Mouse (Mus musculus) lung, postnatal 0 days (tissue): ENCODE measurements at regions not wholly inside any gene's neighbourhood (a gene's known extent, or its start where the extent isn't known, plus 50 kb on each side); places are given as distances from the start of the nearest gene placed in this dataset.

ENCODE experiments used
- CTCF ChIP-seq: IDR thresholded peaks from 2 replicates; pipeline ENCODE4 v1.5.1; 2016; ENCODE audit warnings: antibody characterized with exemption, mild to moderate bottlenecking
- EP300 ChIP-seq: IDR thresholded peaks from 2 replicates; pipeline ENCODE4 v1.6.1; 2016; ENCODE audit warnings: antibody characterized with exemption, mild to moderate bottlenecking, control low read depth

GRCm38 (mm10) chr10:14303476-14303875 lies 242.0 kb downstream of the Adgrg6 start:
- TF ChIP-seq CTCF (no peak), EP300 (no peak)
